Mouse (Mus musculus) olfactory bulb, adult 2 months (tissue): ENCODE results near the gene Trappc4. TPM values are rescaled to one million over a fixed set of nuclear protein-coding genes. Genes with fewer than 3 reads are reported as not detected.
"Not testable (repeated sequence)": the region's sequence is repeated elsewhere in the genome, so short reads cannot be mapped to it uniquely, and the experiment has no call there.

Source experiments
- H3K27ac ChIP-seq: fragments of 200-500 bp; 2 replicates; pipeline ENCODE4 v1.5.1; 2012; ENCODE audit warnings: low read depth, low read length; ENCODE audit not compliant: insufficient read depth
- H3K4me1 ChIP-seq: fragments of 200-500 bp; 2 replicates; pipeline ENCODE4 v1.6.1; 2012; ENCODE audit warnings: low read length; ENCODE audit not compliant: control insufficient read depth, insufficient read depth
- H3K4me3 ChIP-seq: fragments of 200-500 bp; 2 replicates; pipeline ENCODE4 v1.5.1; 2012; ENCODE audit warnings: mild to moderate bottlenecking, low read depth, low read length, moderate library complexity; ENCODE audit not compliant: insufficient read depth
- CTCF ChIP-seq: fragments of 200-500 bp; IDR thresholded peaks from 2 replicates; pipeline ENCODE4 v1.5.1; 2012; ENCODE audit warnings: low read depth, mild to moderate bottlenecking, low read length, moderate library complexity; ENCODE audit not compliant: insufficient read depth
- POLR2A ChIP-seq: fragments of 200-500 bp; IDR thresholded peaks from 2 replicates; pipeline ENCODE4 v1.6.1; 2012; ENCODE audit warnings: mild to moderate bottlenecking, low read depth, low read length, moderate library complexity; ENCODE audit not compliant: insufficient read depth
- WGBS: fragments of 180-500 bp; shearing (Covaris S2); methylation state at CpG from one replicate; pipeline ENCODE4 v1.1.7; 2018; 5-methylcytosine and 5-hydroxymethylcytosine counted together
- polyA plus RNA-seq: library from polyadenylated mRNA; stranded (reverse); fragments of >200 nt; gene quantifications from 2 replicates; pipeline ENCODE4 v1.2.4, GENCODE M21; 2012; ENCODE audit warnings: low replicate concordance; ENCODE audit not compliant: missing spikeins, insufficient read depth, insufficient read length

Gene Trappc4
- polyA plus RNA-seq, 1 experiment: not detected

GRCm38 (mm10) chr9:44411601-44412130, 4.3 kb upstream of the Trappc4 start:
- H3K4me3 ChIP-seq: no peak overlapping the region
- H3K4me1 ChIP-seq: peaks cover 7% of the 10 kb centered on the region; the same call in 1 of the 2 replicates
- TF ChIP-seq POLR2A (no peak), CTCF (no peak)
- H3K27ac ChIP-seq: no peak overlapping the region
- WGBS: 85% methylated on average over 1 of the region's 1 CpGs

- TF ChIP-seq POLR2A: no peak
- TF ChIP-seq CTCF: no peak
- Histone ChIP-seq H3K4me1 (peaks cover 7% of the 10 kb centered on the region; the same call in 1 of the 2 replicates), H3K4me3 (no peak overlapping the region), H3K27ac (no peak overlapping the region)
- 73% methylated on average over 2 of the region's 2 CpGs for WGBS
Observed at GRCm38 (mm10) chr9:44410647-44411336, 3.4 kb upstream of the Trappc4 start.

- WGBS: 85% methylated on average over 9 of the region's 9 CpGs
- H3K4me3 ChIP-seq, H3K27ac ChIP-seq, H3K4me1 ChIP-seq: not testable (repeated sequence)
Observed at GRCm38 (mm10) chr9:44408693-44409092, 1.3 kb upstream of the Trappc4 start.

- WGBS: 0% methylated on average over 24 of the region's 24 CpGs
- peak overlapping the region; percentile 77 for H3K4me3 ChIP-seq
- H3K27ac ChIP-seq: no peak overlapping the region
- H3K4me1 ChIP-seq: peaks cover 7% of the 10 kb centered on the region; the same call in 1 of the 2 replicates
- TF ChIP-seq POLR2A (no peak), CTCF (no peak)
Observed at GRCm38 (mm10) chr9:44407752-44408097, 325 bp upstream of the Trappc4 start.

GRCm38 (mm10) chr9:44405011-44405410, 2.4 kb downstream of the Trappc4 start:
- Histone ChIP-seq H3K27ac (no peak overlapping the region), H3K4me3 (no peak overlapping the region), H3K4me1 (peaks cover 7% of the 10 kb centered on the region; the same call in 1 of the 2 replicates)
- TF ChIP-seq POLR2A: no peak
- TF ChIP-seq CTCF: no peak
- 80% methylated on average over 3 of the region's 3 CpGs for WGBS

GRCm38 (mm10) chr9:44401081-44401480, 6.3 kb downstream of the Trappc4 start:
- H3K4me3 ChIP-seq: no peak overlapping the region
- no peak overlapping the region for H3K27ac ChIP-seq
- TF ChIP-seq CTCF (no peak), POLR2A (no peak)
- H3K4me1 ChIP-seq: peaks cover 22% of the 10 kb centered on the region
- 76% methylated on average over 4 of the region's 4 CpGs for WGBS

GRCm38 (mm10) chr9:44399795-44400114, 7.6 kb downstream of the Trappc4 start:
- Histone ChIP-seq H3K4me3 (no peak overlapping the region), H3K27ac (no peak overlapping the region), H3K4me1 (peaks cover 22% of the 10 kb centered on the region)
- no peak for TF ChIP-seq CTCF
- WGBS: 86% methylated on average over 6 of the region's 6 CpGs

GRCm38 (mm10) chr9:44399114-44399794, 8.1 kb downstream of the Trappc4 start:
- no peak overlapping the region for H3K4me3 ChIP-seq
- TF ChIP-seq POLR2A (no peak), CTCF (no peak)
- H3K27ac ChIP-seq: no peak overlapping the region
- peaks cover 22% of the 10 kb centered on the region for H3K4me1 ChIP-seq
- 77% methylated on average over 13 of the region's 13 CpGs for WGBS

GRCm38 (mm10) chr9:44398551-44398950, 8.8 kb downstream of the Trappc4 start:
- WGBS: 65% methylated on average over 9 of the region's 9 CpGs
- H3K4me3 ChIP-seq: peak overlapping the region; percentile 13
- H3K27ac ChIP-seq: peak overlapping the region; percentile 7; the same call in 1 of the 2 replicates
- TF ChIP-seq CTCF: no peak
- no peak for TF ChIP-seq POLR2A
- peaks cover 22% of the 10 kb centered on the region for H3K4me1 ChIP-seq
